Mouse (Mus musculus) forebrain, embryonic 13.5 days (tissue): ENCODE data around the gene Olfr1024. TPM values are rescaled to one million over a fixed set of nuclear protein-coding genes. Genes with fewer than 3 reads are reported as not detected.

ENCODE experiments used
- ATAC-seq: fragments of 200-750 bp; cut with Nextera tagmentation; 2 replicates; pipeline ENCODE4 v1.8.0; 2017
- H3K27ac ChIP-seq: fragments of 300-500 bp; sonication (generic); 2 replicates; pipeline ENCODE4 v1.5.1; 2015; ENCODE audit warnings: inconsistent platforms, mild to moderate bottlenecking, moderate library complexity
- H3K27me3 ChIP-seq: fragments of 300-500 bp; sonication (generic); 2 replicates; pipeline ENCODE4 v1.6.1; 2015; ENCODE audit warnings: mild to moderate bottlenecking, inconsistent platforms
- H3K36me3 ChIP-seq: fragments of 300-500 bp; sonication (generic); 2 replicates; pipeline ENCODE4 v1.6.1; 2015; ENCODE audit warnings: mild to moderate bottlenecking, inconsistent platforms; ENCODE audit not compliant: poor library complexity, severe bottlenecking
- H3K4me1 ChIP-seq: fragments of 300-500 bp; sonication (generic); 2 replicates; pipeline ENCODE4 v1.6.1; 2015; ENCODE audit warnings: inconsistent platforms
- H3K4me2 ChIP-seq: fragments of 300-500 bp; sonication (generic); 2 replicates; pipeline ENCODE4 v1.6.1; 2015; ENCODE audit warnings: inconsistent platforms, mild to moderate bottlenecking, moderate library complexity
- H3K4me3 ChIP-seq: fragments of 300-500 bp; sonication (generic); 2 replicates; pipeline ENCODE4 v1.5.1; 2015; ENCODE audit warnings: mild to moderate bottlenecking, inconsistent platforms
- H3K9ac ChIP-seq: fragments of 300-500 bp; sonication (generic); 2 replicates; pipeline ENCODE4 v1.6.1; 2015; ENCODE audit warnings: mild to moderate bottlenecking, inconsistent platforms
- H3K9me3 ChIP-seq: fragments of 300-500 bp; sonication (generic); replicated peaks from 2 replicates; pipeline ENCODE4 v1.6.1; 2016; ENCODE audit warnings: inconsistent platforms
- WGBS: fragments of 180-500 bp; shearing (Covaris S2); methylation state at CpG from one replicate; pipeline ENCODE4 v1.1.7; 2015; 5-methylcytosine and 5-hydroxymethylcytosine counted together
- polyA plus RNA-seq: library from polyadenylated mRNA; unstranded; fragments of >200 nt; fragmentation: Nextera tagmentation; extraction: Ambion mirVana; gene quantifications from 2 replicates; pipeline ENCODE4 v1.2.1, GENCODE M21; 2015

Olfr1024 gene
- polyA plus RNA-seq, result not detected in 2 replicates

DNA sequence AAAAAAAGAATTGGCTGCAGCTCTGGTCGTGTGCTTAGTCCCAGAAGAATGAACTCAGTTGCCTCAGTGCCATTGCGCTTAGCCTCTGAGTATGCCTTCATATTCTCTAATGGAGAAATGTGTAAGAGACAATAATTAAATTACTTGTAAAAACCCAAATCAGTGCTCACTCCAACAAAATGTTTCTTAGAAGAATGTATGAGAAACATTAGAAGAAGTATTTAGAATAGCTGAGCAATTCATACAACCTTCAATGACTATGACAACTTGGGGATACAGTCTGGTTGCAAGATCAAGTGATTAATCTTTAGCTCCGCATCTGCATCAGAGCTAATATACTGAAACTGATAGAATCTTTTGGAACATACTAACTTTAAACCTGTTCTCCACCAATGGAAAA lies at the start of gene Olfr1024:
Gene Olfr1024, minus strand, starts transcription at position 101 of the 400 bp plus-strand sequence.
- Histone ChIP-seq H3K9ac (no peak within 1 kb of the TSS), H3K36me3 (no peaks in the 10 kb centered on the region), H3K9me3 (no peaks in the 10 kb centered on the region), H3K4me3 (no peak within 1 kb of the TSS), H3K27ac (no peak within 1 kb of the TSS), H3K4me2 (no peak within 1 kb of the TSS), H3K4me1 (no peaks in the 10 kb centered on the region), H3K27me3 (no peaks in the 10 kb centered on the region)
- ATAC-seq, result no peak
- 85% methylated on average over 3 of the region's 3 CpGs for WGBS

DNA sequence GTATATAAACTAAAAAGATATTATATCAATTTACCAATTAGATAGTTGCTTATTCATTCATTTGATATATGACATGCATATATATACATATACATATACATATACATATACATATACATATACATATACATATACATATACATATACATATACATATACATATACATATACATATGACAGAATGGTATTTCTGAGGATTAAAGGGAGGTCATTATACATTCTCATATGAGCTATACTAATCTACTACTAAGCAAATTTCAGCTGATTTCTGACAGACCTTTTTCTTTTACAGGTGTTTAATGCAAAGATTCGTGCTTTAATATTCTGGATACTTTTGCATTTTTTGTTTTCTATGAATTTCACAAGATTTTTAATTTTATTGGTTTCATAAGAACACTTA lies 45.3 kb upstream of the Olfr1024 start, which contains the start of gene Olfr1028:
Gene Olfr1028, plus strand, starts transcription at position 301 of the 400 bp plus-strand sequence.
- H3K36me3 ChIP-seq, result no peaks in the 10 kb centered on the region
- H3K27me3 ChIP-seq, result no peaks in the 10 kb centered on the region
- 78% methylated on average over 1 of the region's 1 CpGs for WGBS
- no peak within 1 kb of the TSS for H3K27ac ChIP-seq
- H3K9me3 ChIP-seq, result no peaks in the 10 kb centered on the region
- no peak within 1 kb of the TSS for H3K4me2 ChIP-seq
- H3K9ac ChIP-seq, result no peak within 1 kb of the TSS
- no peaks in the 10 kb centered on the region for H3K4me1 ChIP-seq
- no peak for ATAC-seq
- H3K4me3 ChIP-seq, result no peak within 1 kb of the TSS

DNA sequence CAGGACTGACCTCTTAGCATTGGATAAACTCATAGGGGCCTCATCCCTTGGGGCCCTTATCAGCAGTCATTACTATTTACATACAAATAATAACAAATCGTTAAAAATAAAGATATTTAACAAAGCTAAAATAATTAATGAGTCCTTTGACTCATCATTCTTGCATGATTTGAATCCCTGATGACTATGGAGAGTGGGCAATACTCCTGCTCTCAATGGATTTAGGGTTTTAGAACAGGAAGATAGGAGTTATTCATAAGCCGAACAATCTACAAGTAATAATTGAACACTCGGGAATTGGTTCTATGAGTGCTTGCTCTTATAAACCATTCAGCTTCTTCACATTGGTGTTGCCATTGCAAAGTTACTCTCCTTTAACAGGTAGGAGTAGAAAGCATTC lies 16.4 kb upstream of the Olfr1024 start, which contains the start of gene Olfr1026:
Gene Olfr1026, plus strand, starts transcription at position 301 of the 400 bp plus-strand sequence.
- Histone ChIP-seq H3K27me3 (no peaks in the 10 kb centered on the region), H3K4me3 (no peak within 1 kb of the TSS), H3K27ac (no peak within 1 kb of the TSS), H3K4me2 (no peak within 1 kb of the TSS), H3K36me3 (no peaks in the 10 kb centered on the region), H3K9me3 (no peaks in the 10 kb centered on the region), H3K9ac (no peak within 1 kb of the TSS), H3K4me1 (no peaks in the 10 kb centered on the region)
- WGBS, result 92% methylated on average over 3 of the region's 3 CpGs
- no peak for ATAC-seq

DNA sequence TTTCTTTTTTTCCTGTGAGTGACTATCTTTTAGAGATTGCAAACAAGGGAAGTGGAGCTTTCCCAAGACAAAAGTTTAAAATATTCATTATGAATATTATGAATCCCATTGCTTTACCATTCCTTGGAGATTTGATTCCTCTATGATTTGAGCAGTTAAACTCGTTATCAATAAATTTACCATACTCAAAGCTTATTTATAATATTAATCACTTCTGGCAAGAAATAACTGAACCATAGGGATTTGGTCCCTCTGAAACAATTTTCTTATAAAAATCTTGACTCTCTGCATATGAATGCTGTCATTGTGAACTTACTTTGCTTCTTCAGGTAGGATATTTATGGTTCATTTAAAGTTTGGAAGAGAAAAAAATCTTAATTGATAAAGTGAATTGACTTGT lies 10.0 kb upstream of the Olfr1024 start, which contains the start of gene Olfr1025-ps1:
Gene Olfr1025-ps1, plus strand, starts transcription at position 301 of the 400 bp plus-strand sequence.
- Histone ChIP-seq H3K36me3 (no peaks in the 10 kb centered on the region), H3K27me3 (no peaks in the 10 kb centered on the region), H3K27ac (no peak within 1 kb of the TSS), H3K4me3 (no peak within 1 kb of the TSS), H3K9me3 (no peaks in the 10 kb centered on the region), H3K4me2 (no peak within 1 kb of the TSS), H3K9ac (no peak within 1 kb of the TSS), H3K4me1 (no peaks in the 10 kb centered on the region)
- ATAC-seq, result no peak
- WGBS, result 67% methylated on average over 1 of the region's 1 CpGs

DNA sequence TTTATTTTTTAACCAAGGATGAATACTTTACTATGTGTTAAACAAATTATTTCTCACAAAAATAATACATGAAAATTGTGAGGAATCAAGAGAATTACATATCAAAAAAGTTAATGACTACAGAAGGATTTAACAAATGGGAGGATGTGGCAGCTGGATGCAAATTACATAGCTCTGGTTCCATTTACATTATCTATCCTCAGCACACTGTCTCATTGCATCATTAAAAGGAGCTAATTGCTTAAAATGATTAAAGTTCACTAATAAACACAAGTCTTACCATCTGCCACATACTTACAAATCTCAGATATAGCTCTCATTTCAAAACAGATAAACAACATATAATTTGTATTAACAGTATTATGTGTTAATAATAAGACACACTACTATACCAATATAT lies 8.3 kb upstream of the Olfr1024 start:
- no peaks in the 10 kb centered on the region for H3K4me1 ChIP-seq
- no peak overlapping the region for H3K4me2 ChIP-seq
- no peaks in the 10 kb centered on the region for H3K9me3 ChIP-seq
- peak; percentile 58; the same call in 1 of the 2 replicates for ATAC-seq
- no peak overlapping the region for H3K9ac ChIP-seq
- H3K36me3 ChIP-seq, result no peaks in the 10 kb centered on the region
- H3K27ac ChIP-seq, result no peak overlapping the region
- no peak overlapping the region for H3K4me3 ChIP-seq
- H3K27me3 ChIP-seq, result no peaks in the 10 kb centered on the region

DNA sequence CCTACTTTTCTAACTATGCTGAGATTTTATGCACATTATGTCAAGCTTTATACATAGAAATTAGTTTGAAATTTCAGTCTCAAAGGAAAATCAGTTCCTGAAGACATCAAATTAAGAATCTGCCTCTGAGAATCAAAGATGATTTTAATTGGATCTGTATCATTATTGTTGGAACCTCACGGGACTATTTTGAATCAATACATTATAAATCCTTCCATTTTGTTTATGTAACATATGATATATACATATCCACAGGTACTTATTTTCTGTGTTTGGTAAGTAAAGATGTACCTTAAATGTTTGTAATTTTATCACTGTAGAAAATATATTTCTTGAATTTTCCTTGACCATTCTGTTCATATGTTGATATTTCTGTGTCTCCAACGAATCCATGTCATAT lies 19.5 kb downstream of the Olfr1024 start, which contains the start of gene Olfr1023:
Gene Olfr1023, plus strand, starts transcription at position 301 of the 400 bp plus-strand sequence.
- H3K27ac ChIP-seq, result no peak within 1 kb of the TSS
- 75% methylated on average over 2 of the region's 2 CpGs for WGBS
- no peak for ATAC-seq
- no peak within 1 kb of the TSS for H3K9ac ChIP-seq
- H3K36me3 ChIP-seq, result no peaks in the 10 kb centered on the region
- no peaks in the 10 kb centered on the region for H3K4me1 ChIP-seq
- H3K27me3 ChIP-seq, result no peaks in the 10 kb centered on the region
- no peak within 1 kb of the TSS for H3K4me2 ChIP-seq
- no peak within 1 kb of the TSS for H3K4me3 ChIP-seq
- no peaks in the 10 kb centered on the region for H3K9me3 ChIP-seq

DNA sequence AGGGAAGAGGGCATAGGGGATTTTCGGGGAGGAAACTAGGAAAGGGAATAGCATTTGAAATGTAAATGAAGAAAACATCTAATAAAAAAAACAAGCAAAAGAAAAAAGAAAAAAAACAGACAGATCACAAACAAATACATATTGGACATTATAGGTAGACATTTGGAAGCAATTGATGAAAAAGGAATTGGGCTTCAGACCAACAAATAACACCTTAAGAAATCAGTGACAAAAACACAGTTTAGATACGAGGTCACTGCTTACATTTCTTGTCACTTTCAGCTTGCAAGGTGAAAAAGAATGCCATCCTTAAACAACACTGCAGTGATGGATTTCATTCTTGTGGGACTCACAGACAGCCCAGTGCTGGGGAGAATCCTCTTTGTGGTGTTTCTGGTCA lies 36.6 kb downstream of the Olfr1024 start, which contains the start of gene Olfr1022:
Gene Olfr1022, plus strand, starts transcription at position 301 of the 400 bp plus-strand sequence.
- no peak within 1 kb of the TSS for H3K27ac ChIP-seq
- no peak for ATAC-seq
- no peak within 1 kb of the TSS for H3K9ac ChIP-seq
- H3K27me3 ChIP-seq, result no peaks in the 10 kb centered on the region
- H3K9me3 ChIP-seq, result no peaks in the 10 kb centered on the region
- no peak within 1 kb of the TSS for H3K4me2 ChIP-seq
- H3K4me1 ChIP-seq, result no peaks in the 10 kb centered on the region
- WGBS, result 67% methylated on average over 2 of the region's 2 CpGs
- no peaks in the 10 kb centered on the region for H3K36me3 ChIP-seq
- no peak within 1 kb of the TSS for H3K4me3 ChIP-seq

Other genes with a start within 250 kb of the Olfr1024 start
- not detected in 2 replicates for gene Olfr154, start 240.6 kb downstream of the Olfr1024 start, polyA plus RNA-seq
- not detected in 2 replicates for gene Olfr1006, start 226.3 kb downstream of the Olfr1024 start, polyA plus RNA-seq
- not detected in 2 replicates for gene Olfr1008, start 215.6 kb downstream of the Olfr1024 start, polyA plus RNA-seq
- not detected in 2 replicates for gene Olfr1009, start 189.6 kb downstream of the Olfr1024 start, polyA plus RNA-seq
- gene Olfr1012, start 142.3 kb downstream of the Olfr1024 start, polyA plus RNA-seq, result not detected in 2 replicates
- not detected in 2 replicates for gene Olfr1013, start 138.0 kb downstream of the Olfr1024 start, polyA plus RNA-seq
- not detected in 2 replicates for gene Olfr1014, start 132.3 kb downstream of the Olfr1024 start, polyA plus RNA-seq
- not detected in 2 replicates for gene Olfr1015, start 123.0 kb downstream of the Olfr1024 start, polyA plus RNA-seq
- gene Olfr1016, start 102.5 kb downstream of the Olfr1024 start, polyA plus RNA-seq, result not detected in 2 replicates
- gene Olfr1018, start 86.6 kb downstream of the Olfr1024 start, polyA plus RNA-seq, result not detected in 2 replicates
- gene Olfr1019, start 59.6 kb downstream of the Olfr1024 start, polyA plus RNA-seq, result not detected in 2 replicates
- gene Olfr1020, start 58.0 kb downstream of the Olfr1024 start, polyA plus RNA-seq, result not detected in 2 replicates
- not detected in 2 replicates for gene Olfr1022, start 36.5 kb downstream of the Olfr1024 start, polyA plus RNA-seq
- gene Olfr1023, start 19.4 kb downstream of the Olfr1024 start, polyA plus RNA-seq, result not detected in 2 replicates
- gene Olfr1025-ps1, start 10.1 kb upstream of the Olfr1024 start, polyA plus RNA-seq, result not detected in 2 replicates
- gene Olfr1026, start 16.5 kb upstream of the Olfr1024 start, polyA plus RNA-seq, result not detected in 2 replicates
- gene Olfr1028, start 45.4 kb upstream of the Olfr1024 start, polyA plus RNA-seq, result not detected in 2 replicates
- not detected in 2 replicates for gene Olfr1029, start 68.8 kb upstream of the Olfr1024 start, polyA plus RNA-seq
- gene Olfr1030, start 74.2 kb upstream of the Olfr1024 start, polyA plus RNA-seq, result not detected in 2 replicates
- gene Olfr1031, start 85.3 kb upstream of the Olfr1024 start, polyA plus RNA-seq, result not detected in 2 replicates
- gene Olfr1032, start 100.5 kb upstream of the Olfr1024 start, polyA plus RNA-seq, result not detected in 2 replicates
- gene Olfr1033, start 115.6 kb upstream of the Olfr1024 start, polyA plus RNA-seq, result not detected in 2 replicates
- gene Olfr1034, start 140.8 kb upstream of the Olfr1024 start, polyA plus RNA-seq, result not detected in 2 replicates
- gene Olfr1036, start 168.9 kb upstream of the Olfr1024 start, polyA plus RNA-seq, result not detected in 2 replicates
- not detected in 2 replicates for gene Olfr1037, start 182.3 kb upstream of the Olfr1024 start, polyA plus RNA-seq
- gene Olfr1039, start 230.9 kb upstream of the Olfr1024 start, polyA plus RNA-seq, result not detected in 2 replicates
- gene Olfr1040, start 241.7 kb upstream of the Olfr1024 start, polyA plus RNA-seq, result not detected in 2 replicates